Mouse (Mus musculus): Measurements from ENCODE around the gene Otub2. TPM values are rescaled to one million over a fixed set of nuclear protein-coding genes. Genes with fewer than 3 reads are reported as not detected.
"Not testable (repeated sequence)": the region's sequence is repeated elsewhere in the genome, so short reads cannot be mapped to it uniquely, and the experiment has no call there.

The Otub2 gene
- total RNA-seq, 2 experiments from 2014 or later, result 2.8 to 3.7 TPM

DNA sequence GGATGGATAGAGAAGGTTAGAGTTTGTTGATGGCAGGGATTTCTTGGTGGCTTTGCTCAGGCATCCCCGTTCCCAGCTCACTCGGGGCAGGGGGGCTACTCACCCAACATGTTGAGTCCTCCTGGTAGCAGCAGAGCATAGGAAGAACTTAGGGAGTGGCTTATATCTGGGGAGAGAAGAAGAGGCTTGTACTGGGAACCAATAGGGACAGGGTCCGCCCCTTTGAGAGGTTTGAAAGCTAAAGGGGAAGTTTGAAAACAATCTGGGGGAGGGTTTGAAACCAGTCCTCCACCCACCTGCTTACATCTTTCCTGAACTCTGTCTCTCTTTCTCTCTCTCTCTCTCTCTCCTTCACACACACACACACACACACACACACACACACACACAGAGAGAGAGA, 55.0 kb downstream of the Otub2 start, which contains the start of gene Ifi27l2a:
Gene Ifi27l2a (minus strand): TSS at position 157 of the 400 bp plus-strand sequence.
- DNase-seq, result peak in 1 of 2 experiments; percentile 52

DNA sequence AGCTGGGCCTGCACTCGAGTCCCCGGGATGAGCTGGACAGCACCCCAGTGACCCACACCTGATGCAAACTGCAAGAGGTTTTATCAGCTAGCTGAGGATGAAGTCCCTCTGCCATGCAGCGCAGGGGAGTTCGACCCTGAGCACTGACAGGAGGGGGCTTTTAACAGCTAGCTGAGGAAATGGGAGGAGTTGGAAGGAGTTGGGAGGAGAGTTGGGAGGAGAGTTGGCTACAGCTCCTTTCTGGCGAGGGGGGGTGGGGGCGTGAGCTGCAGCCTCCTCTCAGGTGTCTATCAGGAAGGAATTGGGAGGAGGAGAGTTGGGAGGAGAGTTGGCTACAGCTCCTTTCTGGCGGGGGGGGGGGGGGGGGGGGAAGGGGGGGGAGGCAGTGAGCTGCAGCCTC, 55.8 kb downstream of the Otub2 start:
- DNase-seq, result not testable (repeated sequence)

DNA sequence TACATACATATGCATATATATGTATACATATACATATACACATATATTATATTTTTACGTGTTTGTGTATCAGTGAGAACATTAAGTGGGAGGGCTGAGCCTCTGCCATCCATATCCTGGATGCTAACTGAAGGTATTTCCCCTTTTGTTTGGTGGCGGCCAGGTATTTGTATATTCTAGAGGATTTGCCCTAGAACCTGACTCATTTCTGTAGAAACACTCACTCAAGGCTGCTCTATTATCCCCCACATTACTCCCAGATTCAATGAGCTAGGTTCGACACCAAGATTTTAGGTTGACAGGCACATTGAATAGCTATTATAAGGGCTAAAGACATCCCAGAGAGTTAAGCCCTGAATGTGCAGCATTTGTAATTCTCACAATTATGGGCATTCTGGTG, 56.6 kb downstream of the Otub2 start:
- DNase-seq, result no peak

DNA sequence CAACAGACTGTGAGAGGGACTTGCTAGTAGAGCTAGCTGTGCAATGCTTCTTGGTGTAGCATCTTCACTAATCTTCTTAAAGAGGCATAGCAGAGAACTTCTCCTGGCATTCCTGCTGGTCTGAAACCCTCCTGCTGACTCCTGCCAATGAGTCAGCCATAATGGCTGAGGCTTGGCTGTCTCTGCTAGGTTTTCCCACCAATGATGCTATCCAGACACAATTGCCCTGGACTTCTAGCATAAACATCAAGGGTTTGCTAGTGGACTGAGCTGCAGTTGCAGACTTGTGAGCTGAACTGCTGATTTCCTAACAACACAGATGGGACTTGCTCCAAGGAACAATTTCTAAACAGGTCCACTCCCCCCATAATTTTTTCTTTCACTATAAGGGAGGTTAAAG, 64.9 kb downstream of the Otub2 start:
- DNase-seq, result no peak

Other genes starting within 250 kb of the Otub2 start
- 1 to 10 TPM; 2.1 to 2.6 TPM for gene Prima1, start 146.5 kb upstream of the Otub2 start, total RNA-seq (2021)
- gene Fam181a, start 77.7 kb upstream of the Otub2 start, total RNA-seq (2021), result not detected
- gene Asb2, start 32.7 kb upstream of the Otub2 start, total RNA-seq (2021), result 1 to 10 TPM; 1.1 to 1.3 TPM
- 1 to 10 TPM; 1.5 to 1.7 TPM for gene 9330161L09Rik, start 19.1 kb downstream of the Otub2 start, total RNA-seq (2021)
- gene Ddx24, start 37.1 kb downstream of the Otub2 start, total RNA-seq (2021), result 100 to 1,000 TPM; 121 to 122 TPM
- 1,000 to 10,000 TPM; 1,339 to 1,709 TPM for gene Ifi27, start 45.5 kb downstream of the Otub2 start, total RNA-seq (2021)
- 100 to 1,000 TPM; 128 to 279 TPM for gene Ifi27l2a, start 55.0 kb downstream of the Otub2 start, total RNA-seq (2021)
- not detected for gene Ifi27l2b, start 68.5 kb downstream of the Otub2 start, total RNA-seq (2021)
- gene Ppp4r4, start 143.6 kb downstream of the Otub2 start, total RNA-seq (2021), result 1 to 10 TPM; 4.0 to 4.4 TPM
- gene Serpina10, start 242.8 kb downstream of the Otub2 start, total RNA-seq (2021), result under 1 TPM; 0.36 to 0.46 TPM